Mouse (Mus musculus): ENCODE data around the gene Olfr507. TPM values are rescaled to one million over a fixed set of nuclear protein-coding genes. Genes with fewer than 3 reads are reported as not detected.

Gene Olfr507
- polyA plus RNA-seq, 1 experiment from 2014 or later, result not detected

- H3K27ac ChIP-seq (ENCODE audit: low read length), result no peak within 1 kb of the TSS
- H3K4me3 ChIP-seq (ENCODE audit: low read depth, low read length), result no peak within 1 kb of the TSS
- 67% methylated on average over 1 of the region's 1 CpGs for WGBS (ENCODE audit: insufficient replicate concordance)
- no peaks in the 10 kb centered on the region for H3K27me3 ChIP-seq (ENCODE audit: control insufficient read depth, insufficient read depth, low read depth, low read length)
- H3K4me2 ChIP-seq (ENCODE audit: low read depth, low read length), result no peak within 1 kb of the TSS
- H3K9me3 ChIP-seq (replicated peaks; ENCODE audit: control insufficient read depth, low read length), result no peaks in the 10 kb centered on the region; the same call in 1 of the 2 replicates
- H3K9ac ChIP-seq (ENCODE audit: low read depth, low read length), result no peak within 1 kb of the TSS
- H3K36me3 ChIP-seq (ENCODE audit: control insufficient read depth, insufficient read depth), result no peaks in the 10 kb centered on the region
- no peak for ATAC-seq (ENCODE audit: low read depth)
- no peaks in the 10 kb centered on the region for H3K4me1 ChIP-seq (ENCODE audit: control insufficient read depth, low read depth, low read length)
These were observed 44.5 kb downstream of the Olfr507 start, which contains the start of gene Olfr510 for GRCm38 (mm10) chr7:108666118-108666517. Olfr510 (plus strand) TSS chr7:108666418.

- H3K9me3 ChIP-seq (replicated peaks; ENCODE audit: control insufficient read depth, low read length), result no peaks in the 10 kb centered on the region
- H3K36me3 ChIP-seq (ENCODE audit: control insufficient read depth, insufficient read depth), result no peaks in the 10 kb centered on the region
- H3K27me3 ChIP-seq (ENCODE audit: control insufficient read depth, insufficient read depth, low read depth, low read length), result no peaks in the 10 kb centered on the region
- no peak overlapping the region for H3K4me2 ChIP-seq (ENCODE audit: low read depth, low read length)
- H3K4me1 ChIP-seq (ENCODE audit: control insufficient read depth, low read depth, low read length), result no peaks in the 10 kb centered on the region
- 51% methylated on average over 1 of the region's 1 CpGs for WGBS (ENCODE audit: insufficient replicate concordance)
- no peak overlapping the region for H3K27ac ChIP-seq (ENCODE audit: low read length)
- H3K9ac ChIP-seq (ENCODE audit: low read depth, low read length), result no peak overlapping the region
- H3K4me3 ChIP-seq (ENCODE audit: low read depth, low read length), result no peak overlapping the region
- no peak for ATAC-seq (ENCODE audit: low read depth)
These were observed 49.4 kb downstream of the Olfr507 start for GRCm38 (mm10) chr7:108671058-108671457.

Other genes with a start within 250 kb of the Olfr507 start
- not detected in 2 replicates for gene Olfr495, start 228.6 kb upstream of the Olfr507 start, polyA plus RNA-seq (2015; fragmentation: Nextera tagmentation; extraction: Ambion mirVana)
- not detected in 2 replicates for gene Olfr497, start 201.4 kb upstream of the Olfr507 start, polyA plus RNA-seq (2015; fragmentation: Nextera tagmentation; extraction: Ambion mirVana)
- gene Olfr498, start 156.5 kb upstream of the Olfr507 start, polyA plus RNA-seq (2015; fragmentation: Nextera tagmentation; extraction: Ambion mirVana), result not detected in 2 replicates
- gene Olfr502, start 96.7 kb upstream of the Olfr507 start, polyA plus RNA-seq (2015; fragmentation: Nextera tagmentation; extraction: Ambion mirVana), result not detected in 2 replicates
- not detected in 2 replicates for gene Olfr503, start 77.3 kb upstream of the Olfr507 start, polyA plus RNA-seq (2015; fragmentation: Nextera tagmentation; extraction: Ambion mirVana)
- gene Olfr504, start 56.0 kb upstream of the Olfr507 start, polyA plus RNA-seq (2015; fragmentation: Nextera tagmentation; extraction: Ambion mirVana), result not detected in 2 replicates
- not detected in 2 replicates for gene Olfr506, start 11.0 kb upstream of the Olfr507 start, polyA plus RNA-seq (2015; fragmentation: Nextera tagmentation; extraction: Ambion mirVana)
- gene Olfr508, start 8.2 kb downstream of the Olfr507 start, polyA plus RNA-seq (2015; fragmentation: Nextera tagmentation; extraction: Ambion mirVana), result not detected in 2 replicates
- not detected in 2 replicates for gene Olfr509, start 30.1 kb downstream of the Olfr507 start, polyA plus RNA-seq (2015; fragmentation: Nextera tagmentation; extraction: Ambion mirVana)
- not detected in 2 replicates for gene Olfr510, start 44.6 kb downstream of the Olfr507 start, polyA plus RNA-seq (2015; fragmentation: Nextera tagmentation; extraction: Ambion mirVana)
- gene Olfr512, start 91.5 kb downstream of the Olfr507 start, polyA plus RNA-seq (2015; fragmentation: Nextera tagmentation; extraction: Ambion mirVana), result not detected in 2 replicates
- gene Olfr513, start 129.2 kb downstream of the Olfr507 start, polyA plus RNA-seq (2015; fragmentation: Nextera tagmentation; extraction: Ambion mirVana), result not detected in 2 replicates
- not detected in 2 replicates for gene Olfr514, start 204.2 kb downstream of the Olfr507 start, polyA plus RNA-seq (2015; fragmentation: Nextera tagmentation; extraction: Ambion mirVana)
- not detected in 2 replicates for gene Olfr516, start 228.7 kb downstream of the Olfr507 start, polyA plus RNA-seq (2015; fragmentation: Nextera tagmentation; extraction: Ambion mirVana)